In the genomic region with DNA sequence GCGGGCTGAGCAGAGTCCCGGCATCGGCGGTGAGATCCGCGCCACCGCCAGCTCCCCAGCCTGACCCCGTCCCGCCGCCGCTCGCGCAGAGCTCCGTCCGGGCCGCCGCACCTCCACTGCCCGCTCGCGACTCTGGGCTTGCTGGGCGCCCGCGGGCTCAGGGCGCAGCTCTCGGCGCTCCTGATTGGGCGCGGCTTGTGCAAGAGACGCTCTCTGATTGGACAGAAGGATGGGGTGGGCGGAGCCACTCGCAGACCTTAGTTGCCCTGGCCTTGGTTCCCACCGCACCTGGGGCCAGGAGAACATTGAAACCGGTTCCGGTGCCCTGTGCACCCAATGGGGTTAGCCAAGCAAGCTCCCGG, we compare ENCODE assay signal across 8 mouse cellular contexts. TPM values are rescaled to one million over a fixed set of nuclear protein-coding genes. Genes with fewer than 3 reads are reported as not detected.
DNase-seq lines count a peak whose midpoint lies in the region; ATAC-seq lines count a peak whose summit lies in the region.

No protein-coding gene starts in this region.

- H3K4me3 ChIP-seq in hindbrain, embryonic 14.5 days (replicated peaks; ENCODE audit: low read length): peak overlapping the region; percentile 78

- H3K4me2 ChIP-seq in hindbrain, embryonic 14.5 days (replicated peaks): peak overlapping the region; percentile 98

- peak overlapping the region; percentile 67 for H3K9ac ChIP-seq in hindbrain, embryonic 14.5 days

- peak; percentile 53 to 77 for DNase-seq in cerebellum, postnatal 4 days (ENCODE audit: low spot score in 2 of 2)
- peak; percentile 71 to 79 for DNase-seq in frontal cortex, postnatal 36 days (ENCODE audit: low spot score in 2 of 2)
- peak; percentile 82 for DNase-seq in hindbrain, embryonic 14.5 days (ENCODE audit: low spot score)
- peak; percentile 71 for DNase-seq in left cerebral cortex, adult 11 months (ENCODE audit: low spot score)
- peak; percentile 82 for DNase-seq in lung, postnatal 25 days (ENCODE audit: low spot score)
- peak; percentile 92 for DNase-seq in retina, embryonic 14.5 days (ENCODE audit: low spot score)
- peak; percentile 88 for DNase-seq in thymus, postnatal 25 days

- under 1% methylated on average over 34 of the region's 35 CpGs for WGBS in hindbrain, embryonic 14.5 days

- H3K4me1 ChIP-seq in hindbrain, embryonic 14.5 days (replicated peaks; ENCODE audit: control insufficient read depth, insufficient read depth, low read length): peaks cover 13% of the 10 kb centered on the region

- ATAC-seq in activated CD4-positive, CD25-positive, alpha-beta regulatory T cell, adult 4 months: peak; percentile 85
- ATAC-seq in hindbrain, embryonic 14.5 days (ENCODE audit: low FRiP score): peak; percentile 95

- H3K36me3 ChIP-seq in hindbrain, embryonic 14.5 days (replicated peaks; ENCODE audit: control insufficient read depth, insufficient read depth): no peaks in the 10 kb centered on the region

- H3K9me3 ChIP-seq in hindbrain, embryonic 14.5 days (ENCODE audit: control insufficient read depth, low read length): no peaks in the 10 kb centered on the region

- H3K27me3 ChIP-seq in hindbrain, embryonic 14.5 days (ENCODE audit: control insufficient read depth, insufficient read depth, low read length): no peaks in the 10 kb centered on the region

- peak overlapping the region; percentile 33; the same call in 1 of the 2 replicates for H3K27ac ChIP-seq in hindbrain, embryonic 14.5 days

RNA-seq across cellular contexts. Expression of a gene that starts 9.2 kb away (rescaled TPM):
- under 1 TPM; 0.63 to 0.93 TPM for polyA plus RNA-seq in activated CD4-positive, CD25-positive, alpha-beta regulatory T cell, adult 4 months (2017; shearing (Covaris generic))
- polyA plus RNA-seq in hindbrain, embryonic 14.5 days (2014; fragmentation: Nextera tagmentation; extraction: Ambion mirVana): 9.0 and 9.5 TPM in 2 replicates

Comparison
In these comparisons a context has a peak if more than half of its experiments do, and no peak if none do; other contexts are left out.
1. Peak in every context shown above with its lines: DNase-seq, ATAC-seq, H3K4me3 ChIP-seq and H3K27ac ChIP-seq.